Mouse (Mus musculus): ENCODE measurements at regions not wholly inside any gene's neighbourhood (a gene's known extent, or its start where the extent isn't known, plus 50 kb on each side); places are given as distances from the start of the nearest gene placed in this dataset.

DNA sequence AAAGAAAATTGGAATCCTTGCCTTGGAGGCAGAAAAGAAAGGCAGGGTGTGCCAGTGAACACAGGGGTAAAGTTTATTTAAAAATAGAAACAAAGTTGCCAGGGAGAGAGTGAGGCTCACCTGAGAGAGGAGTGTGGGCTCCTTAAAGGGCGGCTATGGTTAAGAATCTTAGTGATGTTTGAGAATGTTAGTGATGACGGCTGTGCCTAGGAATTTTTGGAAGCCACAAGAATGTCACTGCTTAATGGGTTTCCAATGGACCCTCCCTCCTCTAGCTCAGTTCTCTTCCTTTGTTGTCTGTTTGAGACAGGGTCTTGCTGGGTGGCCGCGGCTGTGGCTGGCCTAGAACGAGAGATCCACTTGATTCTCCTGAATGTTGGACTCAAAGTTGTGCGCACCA is 106.3 kb upstream of the Hs6st1 start:
- TF ChIP-seq POLR2A (IDR thresholded peaks at IDR 0.05; ENCODE audit: insufficient read length, low read depth) (no peak), USF1 (IDR thresholded peaks at IDR 0.05; ENCODE audit: low read depth) (no peak), MYOG (IDR thresholded peaks at IDR 0.05; ENCODE audit: control insufficient read depth in 1 of 3, insufficient read depth in 1 of 3, insufficient read length in 2 of 3, low read depth in 2 of 3) (no peak), MAX (IDR thresholded peaks at IDR 0.05; ENCODE audit: low read depth) (no peak)
